23 mouse cellular contexts compared by ENCODE assay signal in the genomic region with DNA sequence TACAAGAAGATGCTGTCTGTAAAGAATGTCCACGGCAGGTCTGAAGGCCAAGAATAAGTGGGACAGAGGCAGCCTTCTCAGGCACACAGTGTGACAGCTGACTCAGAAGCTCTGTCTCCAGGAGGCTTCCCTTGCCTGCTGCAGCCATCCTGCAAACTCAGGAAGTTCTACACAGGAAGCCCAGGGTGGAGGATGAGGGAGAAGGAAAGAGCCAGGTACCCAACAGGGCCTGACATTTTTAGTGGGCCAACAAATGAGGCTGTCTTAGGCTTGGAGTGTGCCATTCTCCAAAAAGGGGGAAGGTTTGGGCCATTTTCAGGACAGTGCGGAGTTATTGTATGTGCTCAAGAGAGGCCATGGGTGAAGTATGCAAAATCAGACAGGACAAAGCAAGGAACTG. TPM values are rescaled to one million over a fixed set of nuclear protein-coding genes. Genes with fewer than 3 reads are reported as not detected.
DNase-seq lines count a peak whose midpoint lies in the region; ATAC-seq and TF ChIP-seq lines count a peak whose summit lies in the region.
"Had no signal": no experiment of that assay in that cellular context is flagged by ENCODE, and none has a peak within 500 bp of the region (broad histone marks: within the 10 kb centered on the region; RNA-seq: fewer than 3 reads in every experiment).

No protein-coding gene starts in this region.

- H3K4me3 ChIP-seq in forebrain, embryonic 11.5 days (ENCODE audit: low read depth, low read length): no peak overlapping the region
- no peak overlapping the region for H3K4me3 ChIP-seq in forebrain, embryonic 12.5 days (replicated peaks)
- peak overlapping the region; percentile 6 for H3K4me3 ChIP-seq in midbrain, embryonic 11.5 days (ENCODE audit: low read depth, low read length)
- H3K4me3 ChIP-seq in midbrain, postnatal 0 days (ENCODE audit: low read depth, low read length): no peak overlapping the region
- H3K4me3 ChIP-seq in forebrain, embryonic 10.5 days: no peak overlapping the region
- no peak overlapping the region for H3K4me3 ChIP-seq in kidney, embryonic 16.5 days (ENCODE audit: low read length)
- H3K4me3 ChIP-seq: embryonic facial prominence, embryonic 13.5 days; erythroblast, embryonic 14.5 days; heart, embryonic 12.5 days; kidney, embryonic 15.5 days; limb, embryonic 12.5 days had no signal

- TF ChIP-seq CTCF in midbrain, postnatal 0 days (IDR thresholded peaks at IDR 0.05): no peak

- peak; percentile 41 for DNase-seq in forebrain, embryonic 11.5 days (ENCODE audit: low spot score)
- peak; percentile 88 for DNase-seq in midbrain, embryonic 11.5 days (ENCODE audit: low spot score, missing footprints)
- DNase-seq in midbrain, postnatal 0 days (ENCODE audit: low spot score): no peak
- peak; percentile 87 to 89 for DNase-seq in cerebellum, postnatal 25 days
- DNase-seq in forebrain, embryonic 10.5 days (ENCODE audit: extremely low spot score, low spot score): no peak
- no peak for DNase-seq in yolk sac, embryonic 10.5 days (ENCODE audit: low spot score)
- DNase-seq: gastrocnemius, postnatal 10 days; heart, postnatal 10 days; lung, adult 18-20 months; right cerebral cortex, postnatal 14 days; spleen, adult 18-20 months had no signal

- no peaks in the 10 kb centered on the region for H3K27me3 ChIP-seq in forebrain, embryonic 11.5 days (ENCODE audit: control insufficient read depth, insufficient read depth, low read length)
- peaks cover 4% of the 10 kb centered on the region for H3K27me3 ChIP-seq in forebrain, embryonic 12.5 days
- H3K27me3 ChIP-seq in midbrain, embryonic 11.5 days (ENCODE audit: control insufficient read depth, insufficient read depth, low read length): peaks cover 5% of the 10 kb centered on the region; the same call in 1 of the 2 replicates
- no peaks in the 10 kb centered on the region for H3K27me3 ChIP-seq in midbrain, postnatal 0 days (ENCODE audit: insufficient read depth, low read length)
- peaks cover 39% of the 10 kb centered on the region for H3K27me3 ChIP-seq in forebrain, embryonic 10.5 days (ENCODE audit: poor library complexity, severe bottlenecking)
- H3K27me3 ChIP-seq in kidney, embryonic 16.5 days (ENCODE audit: insufficient read depth, low read length): no peaks in the 10 kb centered on the region
- H3K27me3 ChIP-seq: kidney, embryonic 15.5 days; limb, embryonic 12.5 days had no signal

- ATAC-seq in forebrain, embryonic 11.5 days (replicated peaks; ENCODE audit: low FRiP score): no peak
- no peak for ATAC-seq in forebrain, embryonic 12.5 days (ENCODE audit: low FRiP score)
- ATAC-seq in midbrain, embryonic 11.5 days (ENCODE audit: low FRiP score): no peak
- ATAC-seq in midbrain, postnatal 0 days (ENCODE audit: low FRiP score): no peak
- ATAC-seq in kidney, embryonic 16.5 days (ENCODE audit: low FRiP score, low TSS enrichment): no peak
- ATAC-seq: forebrain, embryonic 16.5 days; intestine, embryonic 16.5 days had no signal

- H3K9ac ChIP-seq in forebrain, embryonic 11.5 days (ENCODE audit: low read length): no peak overlapping the region
- no peak overlapping the region for H3K9ac ChIP-seq in forebrain, embryonic 12.5 days
- H3K9ac ChIP-seq in midbrain, embryonic 11.5 days (ENCODE audit: low read length): no peak overlapping the region; the same call in 1 of the 2 replicates
- H3K9ac ChIP-seq in midbrain, postnatal 0 days (replicated peaks; ENCODE audit: low read length, poor library complexity, severe bottlenecking): no peak overlapping the region
- H3K9ac ChIP-seq in kidney, embryonic 16.5 days (replicated peaks; ENCODE audit: low read length): no peak overlapping the region
- H3K9ac ChIP-seq: embryonic facial prominence, embryonic 13.5 days; heart, embryonic 12.5 days; kidney, embryonic 15.5 days; limb, embryonic 12.5 days had no signal

- H3K36me3 ChIP-seq in forebrain, embryonic 11.5 days (ENCODE audit: control insufficient read depth, insufficient read depth, low read length): no peaks in the 10 kb centered on the region
- no peaks in the 10 kb centered on the region for H3K36me3 ChIP-seq in forebrain, embryonic 12.5 days (replicated peaks)
- no peaks in the 10 kb centered on the region for H3K36me3 ChIP-seq in midbrain, embryonic 11.5 days (ENCODE audit: control insufficient read depth, insufficient read depth, low read length)
- H3K36me3 ChIP-seq in midbrain, postnatal 0 days (ENCODE audit: insufficient read depth, low read length): no peaks in the 10 kb centered on the region
- H3K36me3 ChIP-seq in forebrain, embryonic 10.5 days (replicated peaks): no peaks in the 10 kb centered on the region
- no peaks in the 10 kb centered on the region for H3K36me3 ChIP-seq in kidney, embryonic 16.5 days (ENCODE audit: insufficient read depth, low read length)
- H3K36me3 ChIP-seq: embryonic facial prominence, embryonic 13.5 days; heart, embryonic 12.5 days; kidney, embryonic 15.5 days; limb, embryonic 12.5 days had no signal

- no peak overlapping the region for H3K27ac ChIP-seq in forebrain, embryonic 11.5 days (ENCODE audit: low read depth, low read length)
- no peak overlapping the region for H3K27ac ChIP-seq in forebrain, embryonic 12.5 days
- peak overlapping the region; percentile 33; the same call in 1 of the 2 replicates for H3K27ac ChIP-seq in midbrain, embryonic 11.5 days (ENCODE audit: low read depth, low read length)
- no peak overlapping the region for H3K27ac ChIP-seq in midbrain, postnatal 0 days (ENCODE audit: low read depth, low read length)
- H3K27ac ChIP-seq in forebrain, embryonic 10.5 days: no peak overlapping the region
- H3K27ac ChIP-seq in kidney, embryonic 16.5 days (ENCODE audit: low read length): no peak overlapping the region
- H3K27ac ChIP-seq: embryonic facial prominence, embryonic 13.5 days; kidney, embryonic 15.5 days; limb, embryonic 12.5 days had no signal

- no peaks in the 10 kb centered on the region for H3K9me3 ChIP-seq in forebrain, embryonic 11.5 days (ENCODE audit: control insufficient read depth, low read length)
- no peaks in the 10 kb centered on the region for H3K9me3 ChIP-seq in forebrain, embryonic 12.5 days
- no peaks in the 10 kb centered on the region for H3K9me3 ChIP-seq in midbrain, embryonic 11.5 days (ENCODE audit: control insufficient read depth, low read length)
- H3K9me3 ChIP-seq in midbrain, postnatal 0 days (ENCODE audit: low read length): no peaks in the 10 kb centered on the region
- H3K9me3 ChIP-seq in forebrain, embryonic 10.5 days: no peaks in the 10 kb centered on the region
- H3K9me3 ChIP-seq in kidney, embryonic 16.5 days (ENCODE audit: low read length): no peaks in the 10 kb centered on the region
- H3K9me3 ChIP-seq: embryonic facial prominence, embryonic 13.5 days; heart, embryonic 12.5 days; kidney, embryonic 15.5 days; limb, embryonic 12.5 days had no signal

- WGBS in forebrain, embryonic 11.5 days: 85% methylated on average over 2 of the region's 2 CpGs
- 79% methylated on average over 2 of the region's 2 CpGs for WGBS in forebrain, embryonic 12.5 days
- WGBS in midbrain, embryonic 11.5 days: 55% methylated on average over 2 of the region's 2 CpGs
- WGBS in midbrain, postnatal 0 days: 60% methylated on average over 2 of the region's 2 CpGs
- 73% methylated on average over 2 of the region's 2 CpGs for WGBS in forebrain, embryonic 10.5 days
- 86% methylated on average over 2 of the region's 2 CpGs for WGBS in kidney, embryonic 16.5 days

- no peak overlapping the region for H3K4me2 ChIP-seq in forebrain, embryonic 11.5 days (ENCODE audit: low read depth, low read length, severe bottlenecking)
- H3K4me2 ChIP-seq in forebrain, embryonic 12.5 days: no peak overlapping the region
- H3K4me2 ChIP-seq in midbrain, embryonic 11.5 days: peak overlapping the region; percentile 14
- H3K4me2 ChIP-seq in midbrain, postnatal 0 days (ENCODE audit: low read depth, low read length, poor library complexity, severe bottlenecking): no peak overlapping the region
- no peak overlapping the region for H3K4me2 ChIP-seq in kidney, embryonic 16.5 days (replicated peaks; ENCODE audit: low read depth, low read length)
- H3K4me2 ChIP-seq: embryonic facial prominence, embryonic 13.5 days; heart, embryonic 12.5 days; kidney, embryonic 15.5 days; limb, embryonic 12.5 days; liver, embryonic 11.5 days had no signal

- H3K4me1 ChIP-seq in forebrain, embryonic 11.5 days (replicated peaks; ENCODE audit: control insufficient read depth, insufficient read depth, low read length): no peaks in the 10 kb centered on the region
- H3K4me1 ChIP-seq in forebrain, embryonic 12.5 days: peaks cover 23% of the 10 kb centered on the region
- H3K4me1 ChIP-seq in midbrain, embryonic 11.5 days (ENCODE audit: control insufficient read depth, insufficient read depth, low read length): peaks cover 21% of the 10 kb centered on the region
- H3K4me1 ChIP-seq in midbrain, postnatal 0 days (ENCODE audit: insufficient read depth, low read length): no peaks in the 10 kb centered on the region
- peaks cover 31% of the 10 kb centered on the region for H3K4me1 ChIP-seq in forebrain, embryonic 10.5 days
- H3K4me1 ChIP-seq in kidney, embryonic 16.5 days (ENCODE audit: insufficient read depth, low read length): no peaks in the 10 kb centered on the region
- H3K4me1 ChIP-seq: kidney, embryonic 15.5 days; limb, embryonic 12.5 days had no signal

RNA-seq across cellular contexts. Expression of a gene that starts 7.9 kb away (rescaled TPM):
- polyA plus RNA-seq in forebrain, embryonic 11.5 days (2014; fragmentation: Nextera tagmentation; extraction: Ambion mirVana): 2.4 and 2.8 TPM in 2 replicates
- polyA plus RNA-seq in forebrain, embryonic 12.5 days (2016; fragmentation: Nextera tagmentation; extraction: Ambion mirVana): 2.9 and 3.2 TPM in 2 replicates
- 130 and 131 TPM in 2 replicates for polyA plus RNA-seq in midbrain, embryonic 11.5 days (2014; fragmentation: Nextera tagmentation; extraction: Ambion mirVana)
- 41.4 and 47.0 TPM in 2 replicates for total RNA-seq in midbrain, postnatal 0 days (2014; rRNA removed)
- 14.6 and 17.5 TPM in 2 replicates for polyA plus RNA-seq in midbrain, postnatal 0 days (2015; fragmentation: Nextera tagmentation; extraction: Ambion mirVana)
- polyA plus RNA-seq in forebrain, embryonic 10.5 days (2016; fragmentation: Nextera tagmentation; extraction: Ambion mirVana): 0.79 and 1.6 TPM in 2 replicates
- polyA plus RNA-seq in kidney, embryonic 16.5 days (2015; fragmentation: Nextera tagmentation; extraction: Ambion mirVana): 0.12 and 0.15 TPM in 2 replicates
- total RNA-seq: gastrocnemius, postnatal 10 days; heart, postnatal 10 days; megakaryocyte progenitor cell, adult 5-6 weeks; monocyte, adult 5-6 weeks had no signal
- polyA plus RNA-seq: erythroblast, embryonic 14.5 days; limb, embryonic 12.5 days had no signal

Comparison
In these comparisons a context has a peak if more than half of its experiments do, and no peak if none do; other contexts are left out.
1. DNase-seq: peak in forebrain, embryonic 11.5 days (single experiment), midbrain, embryonic 11.5 days (single experiment) and cerebellum, postnatal 25 days (2 of 2); none in midbrain, postnatal 0 days (single experiment), forebrain, embryonic 10.5 days (single experiment) and yolk sac, embryonic 10.5 days (single experiment).